Mouse (Mus musculus) lung, postnatal 0 days (tissue): ENCODE measurements at regions not wholly inside any gene's neighbourhood (a gene's known extent, or its start where the extent isn't known, plus 50 kb on each side); places are given as distances from the start of the nearest gene placed in this dataset.

Experiments
- ATAC-seq: fragments of 200-750 bp; cut with Nextera tagmentation; 2 replicates; pipeline ENCODE4 v1.8.0; 2017; ENCODE audit warnings: moderate library complexity
- DNase-seq: peaks from one replicate; pipeline ENCODE4 v3.0.0-alpha.2; 2016; ENCODE audit warnings: low spot score
- H3K27ac ChIP-seq: fragments of 300-500 bp; sonication (generic); 2 replicates; pipeline ENCODE4 v1.5.1; 2014; ENCODE audit warnings: antibody characterized with exemption, mild to moderate bottlenecking, low read length, mixed read lengths
- H3K27me3 ChIP-seq: fragments of 300-500 bp; sonication (generic); replicated peaks from 2 replicates; pipeline ENCODE4 v1.6.1; 2014; ENCODE audit warnings: low read length, mixed read lengths; ENCODE audit not compliant: insufficient read depth
- H3K36me3 ChIP-seq: fragments of 300-500 bp; sonication (generic); 2 replicates; pipeline ENCODE4 v1.6.1; 2014; ENCODE audit warnings: low read length, mixed read lengths; ENCODE audit not compliant: insufficient read depth
- H3K4me1 ChIP-seq: fragments of 300-500 bp; sonication (generic); 2 replicates; pipeline ENCODE4 v1.6.1; 2014; ENCODE audit warnings: antibody characterized with exemption, low read depth, low read length, mixed read lengths; ENCODE audit not compliant: insufficient read depth
- H3K4me2 ChIP-seq: fragments of 300-500 bp; sonication (generic); replicated peaks from 2 replicates; pipeline ENCODE4 v1.6.1; 2014; ENCODE audit warnings: low read depth, mild to moderate bottlenecking, low read length, moderate library complexity, mixed read lengths
- H3K4me3 ChIP-seq: fragments of 300-500 bp; sonication (generic); 2 replicates; pipeline ENCODE4 v1.5.1; 2014; ENCODE audit warnings: low read depth, low read length
- H3K9ac ChIP-seq: fragments of 300-500 bp; sonication (generic); replicated peaks from 2 replicates; pipeline ENCODE4 v1.6.1; 2014; ENCODE audit warnings: low read depth, mild to moderate bottlenecking
- H3K9me3 ChIP-seq: fragments of 300-500 bp; sonication (generic); 2 replicates; pipeline ENCODE4 v1.6.1; 2016; ENCODE audit warnings: low read length, mixed read lengths
- CTCF ChIP-seq: IDR thresholded peaks from 2 replicates; pipeline ENCODE4 v1.5.1; 2016; ENCODE audit warnings: antibody characterized with exemption, mild to moderate bottlenecking
- EP300 ChIP-seq: IDR thresholded peaks from 2 replicates; pipeline ENCODE4 v1.6.1; 2016; ENCODE audit warnings: antibody characterized with exemption, mild to moderate bottlenecking, control low read depth
- WGBS: fragments of 180-500 bp; shearing (Covaris S2); extraction: QIAGEN DNeasy Blood & Tissue Kit; methylation state at CpG from one replicate; pipeline ENCODE4 v1.1.7; 2014; 5-methylcytosine and 5-hydroxymethylcytosine counted together

DNA sequence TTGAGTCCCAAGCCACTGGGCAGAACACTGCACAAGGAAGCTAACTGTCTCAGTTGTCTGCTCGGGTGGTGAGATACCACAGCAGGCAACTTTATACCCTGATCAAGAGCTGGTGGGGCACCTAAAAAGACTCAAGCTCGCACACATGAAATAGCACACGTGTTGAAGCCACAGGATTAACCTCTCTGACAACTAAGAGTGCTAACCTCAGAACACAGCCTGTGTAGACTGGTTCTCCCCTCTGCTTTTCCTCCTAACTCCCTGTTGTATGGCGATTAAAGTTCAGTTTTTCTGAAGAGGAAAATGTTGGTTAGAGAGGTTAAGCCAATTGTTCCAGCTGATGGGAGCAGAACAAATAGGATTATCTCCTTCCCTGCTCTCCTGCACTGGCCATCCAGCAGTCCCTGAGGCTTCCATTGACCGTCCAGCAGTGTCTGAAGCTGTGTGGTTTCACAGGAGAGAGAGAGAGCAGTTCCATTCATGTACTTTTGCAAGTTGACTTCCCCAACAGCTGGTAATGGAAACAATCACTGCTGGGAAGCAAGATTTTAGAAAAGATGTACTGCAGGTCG lies 239.6 kb upstream of the Kif2a start:
- H3K9ac ChIP-seq = no peak overlapping the region

DNA sequence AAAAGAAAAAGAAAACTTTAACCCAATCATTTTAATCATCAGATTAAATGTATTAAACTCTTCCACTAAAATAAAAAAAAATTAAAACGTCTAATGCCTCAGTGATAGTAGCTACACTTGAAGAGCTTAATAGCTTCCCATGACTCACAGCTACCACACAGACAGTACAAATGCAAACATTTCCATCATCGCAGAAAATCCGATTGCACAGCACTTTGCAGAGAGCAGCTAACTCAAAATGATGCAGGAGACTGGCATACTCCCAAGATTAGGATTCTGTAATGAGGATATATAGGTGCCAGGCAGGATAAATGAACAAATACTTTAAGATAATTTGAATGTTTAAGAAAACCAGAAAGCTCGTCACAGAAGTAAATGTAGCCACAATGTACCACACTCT lies 238.3 kb upstream of the Kif2a start:
- no peaks in the 10 kb centered on the region for H3K9me3 ChIP-seq
- no peak for ATAC-seq
- 57% methylated on average over 4 of the region's 4 CpGs for WGBS

More for the DNA sequence above, 239.6 kb upstream of the Kif2a start:
- Histone ChIP-seq H3K36me3 (no peaks in the 10 kb centered on the region), H3K4me2 (no peak overlapping the region), H3K4me1 (no peaks in the 10 kb centered on the region), H3K27ac (no peak overlapping the region), H3K4me3 (no peak overlapping the region), H3K27me3 (no peaks in the 10 kb centered on the region), H3K9me3 (no peaks in the 10 kb centered on the region)
- ATAC-seq (no peak), DNase-seq (no peak)
- TF ChIP-seq CTCF = no peak
- TF ChIP-seq EP300 = no peak
- WGBS = 72% methylated on average over 6 of the region's 6 CpGs

DNA sequence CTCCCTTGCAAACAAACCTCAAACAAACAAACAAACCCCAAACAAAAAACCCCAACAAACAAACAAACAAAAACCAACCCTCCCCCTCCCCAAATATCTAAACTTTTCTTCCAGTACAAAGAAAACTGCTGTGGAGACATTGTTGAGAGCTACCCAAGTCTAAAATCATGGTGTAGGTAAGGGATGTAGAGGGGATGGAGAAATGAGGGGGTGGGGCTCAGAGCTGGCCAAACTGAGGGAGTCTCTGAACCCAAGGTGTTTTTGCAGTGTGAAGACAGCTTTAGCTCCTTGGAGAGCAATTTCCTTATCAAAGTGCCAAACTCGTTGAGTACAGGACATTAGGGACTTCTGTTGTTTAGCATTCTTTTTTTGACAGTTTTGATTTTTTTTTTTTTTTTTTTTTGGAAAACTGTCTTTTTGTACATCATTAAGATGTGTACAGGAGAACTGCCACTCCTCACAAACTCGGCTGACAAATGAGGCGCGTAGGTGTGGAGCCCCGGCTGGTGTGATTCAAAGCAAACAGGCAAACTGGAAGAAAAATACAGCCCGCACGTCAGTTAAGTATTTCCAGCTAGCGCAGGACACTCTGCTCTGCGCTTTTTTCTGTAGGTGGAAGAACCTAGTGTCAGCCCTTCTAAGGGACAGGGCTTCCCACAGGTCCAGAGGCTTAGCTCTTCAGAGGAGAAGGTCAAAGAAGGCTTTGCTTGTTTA lies 226.0 kb upstream of the Kif2a start:
- Histone ChIP-seq H3K9me3 (no peaks in the 10 kb centered on the region), H3K4me2 (no peak overlapping the region), H3K4me1 (no peaks in the 10 kb centered on the region), H3K27me3 (no peaks in the 10 kb centered on the region), H3K36me3 (no peaks in the 10 kb centered on the region), H3K27ac (no peak overlapping the region), H3K4me3 (no peak overlapping the region), H3K9ac (no peak overlapping the region)
- TF ChIP-seq EP300 (no peak), CTCF (no peak)
- DNase-seq = no peak
- 15% methylated on average over 9 of the region's 9 CpGs for WGBS
- no peak; the same call in 1 of the 2 replicates for ATAC-seq

More for the DNA sequence above, 238.3 kb upstream of the Kif2a start:
- no peaks in the 10 kb centered on the region for H3K4me1 ChIP-seq
- no peak overlapping the region for H3K27ac ChIP-seq
- H3K4me3 ChIP-seq = no peak overlapping the region
- H3K36me3 ChIP-seq = no peaks in the 10 kb centered on the region
- no peaks in the 10 kb centered on the region for H3K27me3 ChIP-seq
- H3K9ac ChIP-seq = no peak overlapping the region
- no peak overlapping the region for H3K4me2 ChIP-seq
- no peak for DNase-seq
- no peak for TF ChIP-seq CTCF
- no peak for TF ChIP-seq EP300

DNA sequence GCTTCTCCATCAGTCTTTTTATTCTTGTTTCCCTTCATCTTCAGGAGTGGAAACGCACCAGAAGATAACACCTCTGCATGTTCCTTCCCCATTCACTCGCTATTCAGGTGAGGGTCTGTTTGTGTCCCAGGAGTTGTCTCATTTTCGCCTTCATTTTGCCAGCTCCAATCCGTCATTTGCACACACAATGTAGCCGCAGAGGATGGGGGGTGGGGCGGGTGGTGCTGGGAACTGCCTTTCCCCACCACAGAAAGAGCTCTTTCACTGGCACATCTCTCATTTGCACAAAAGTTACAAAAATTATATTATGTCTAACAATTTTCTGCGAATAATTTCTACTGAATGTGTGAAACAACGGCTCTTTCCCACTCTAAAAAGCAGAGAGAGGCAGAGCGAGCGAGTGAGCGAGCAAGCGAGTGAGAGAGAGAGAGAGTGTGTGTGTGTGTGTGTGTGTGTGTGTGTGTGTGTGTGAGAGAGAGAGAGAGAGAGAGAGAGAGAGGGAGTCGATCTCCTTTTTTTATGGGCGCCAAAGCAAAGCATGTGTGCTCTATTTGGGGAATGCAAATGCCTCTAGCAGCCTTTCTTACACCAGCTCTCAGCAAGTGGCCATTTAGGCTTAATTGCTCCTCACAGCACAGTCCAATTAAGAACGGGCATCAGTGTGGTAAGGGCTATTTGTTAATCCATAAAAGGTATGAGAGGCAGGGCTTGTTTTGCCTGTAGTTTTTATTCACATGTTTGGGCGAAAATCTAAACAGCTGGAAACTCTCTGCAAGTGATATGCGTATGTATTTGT lies 225.2 kb upstream of the Kif2a start:
- no peaks in the 10 kb centered on the region for H3K36me3 ChIP-seq
- H3K4me1 ChIP-seq = no peaks in the 10 kb centered on the region
- no peak overlapping the region for H3K27ac ChIP-seq
- H3K4me3 ChIP-seq = no peak overlapping the region
- 32% methylated on average over 17 of the region's 17 CpGs for WGBS
- H3K27me3 ChIP-seq = no peaks in the 10 kb centered on the region
- no peak overlapping the region for H3K4me2 ChIP-seq
- H3K9ac ChIP-seq = no peak overlapping the region
- H3K9me3 ChIP-seq = no peaks in the 10 kb centered on the region
- TF ChIP-seq EP300 = no peak
- DNase-seq = no peak
- ATAC-seq = no peak

DNA sequence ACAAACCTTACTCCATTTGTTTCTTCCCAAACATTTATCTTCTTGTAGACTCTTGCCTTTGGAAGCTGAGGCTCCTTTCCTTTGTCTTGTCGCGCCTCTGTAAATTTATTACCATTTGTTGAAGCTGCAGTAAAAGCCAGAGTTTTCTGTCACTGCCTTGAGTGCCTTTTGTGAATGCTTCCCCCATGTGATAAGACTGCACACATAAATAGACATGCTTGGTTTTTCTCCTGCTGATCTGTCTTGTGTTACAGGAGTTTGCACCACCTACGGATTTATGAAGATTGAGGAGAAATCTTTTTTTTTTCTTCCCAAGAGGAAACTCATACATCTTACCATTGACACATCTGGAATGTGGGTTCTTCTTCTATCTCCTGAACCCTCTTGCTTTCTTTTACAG lies 222.2 kb upstream of the Kif2a start:
- no peak for ATAC-seq
- Histone ChIP-seq H3K36me3 (no peaks in the 10 kb centered on the region), H3K4me1 (no peaks in the 10 kb centered on the region), H3K27me3 (no peaks in the 10 kb centered on the region), H3K4me3 (no peak overlapping the region), H3K27ac (no peak overlapping the region), H3K9me3 (no peaks in the 10 kb centered on the region), H3K9ac (no peak overlapping the region), H3K4me2 (no peak overlapping the region)
- WGBS = 45% methylated on average over 3 of the region's 3 CpGs
- TF ChIP-seq EP300 = no peak
- TF ChIP-seq CTCF = no peak
- DNase-seq = no peak

DNA sequence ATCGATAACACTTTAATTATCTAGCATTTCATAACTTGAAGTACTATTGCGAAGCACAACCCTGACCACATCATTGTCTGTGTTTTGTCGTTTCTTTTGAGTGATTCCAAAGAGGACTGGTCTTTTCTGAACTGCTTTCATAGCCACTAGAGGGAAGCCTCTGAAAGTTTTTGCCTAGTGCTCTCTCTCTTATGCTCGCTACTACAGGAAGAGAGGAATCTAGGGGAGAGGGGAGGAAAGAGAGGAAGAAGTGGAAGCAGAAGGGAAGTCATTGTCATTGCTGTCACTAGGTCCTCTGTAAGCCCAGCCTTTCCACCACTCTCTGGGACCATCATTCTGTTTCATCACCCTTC lies 217.1 kb upstream of the Kif2a start:
- H3K4me3 ChIP-seq = no peak overlapping the region
- peak overlapping the region; percentile 14 for H3K4me2 ChIP-seq
- no peaks in the 10 kb centered on the region for H3K9me3 ChIP-seq
- ATAC-seq = peak; percentile 63
- no peaks in the 10 kb centered on the region for H3K4me1 ChIP-seq
- WGBS = 22% methylated on average over 4 of the region's 4 CpGs
- peak; percentile 67 for DNase-seq
- TF ChIP-seq EP300 (no peak), CTCF (peak; percentile 54)
- H3K27me3 ChIP-seq = no peaks in the 10 kb centered on the region
- no peak overlapping the region for H3K9ac ChIP-seq
- peak overlapping the region; percentile 55; the same call in 1 of the 2 replicates for H3K27ac ChIP-seq
- no peaks in the 10 kb centered on the region for H3K36me3 ChIP-seq
